Mouse (Mus musculus): ENCODE results near the gene Alkbh2. TPM values are rescaled to one million over a fixed set of nuclear protein-coding genes. Genes with fewer than 3 reads are reported as not detected.
A peak's percentile ranks its signal among the peaks of the same experiment; 100 is the strongest.

Alkbh2 gene
- total RNA-seq, 2 experiments from 2014 or later: 9.6 to 13.4 TPM

DNA sequence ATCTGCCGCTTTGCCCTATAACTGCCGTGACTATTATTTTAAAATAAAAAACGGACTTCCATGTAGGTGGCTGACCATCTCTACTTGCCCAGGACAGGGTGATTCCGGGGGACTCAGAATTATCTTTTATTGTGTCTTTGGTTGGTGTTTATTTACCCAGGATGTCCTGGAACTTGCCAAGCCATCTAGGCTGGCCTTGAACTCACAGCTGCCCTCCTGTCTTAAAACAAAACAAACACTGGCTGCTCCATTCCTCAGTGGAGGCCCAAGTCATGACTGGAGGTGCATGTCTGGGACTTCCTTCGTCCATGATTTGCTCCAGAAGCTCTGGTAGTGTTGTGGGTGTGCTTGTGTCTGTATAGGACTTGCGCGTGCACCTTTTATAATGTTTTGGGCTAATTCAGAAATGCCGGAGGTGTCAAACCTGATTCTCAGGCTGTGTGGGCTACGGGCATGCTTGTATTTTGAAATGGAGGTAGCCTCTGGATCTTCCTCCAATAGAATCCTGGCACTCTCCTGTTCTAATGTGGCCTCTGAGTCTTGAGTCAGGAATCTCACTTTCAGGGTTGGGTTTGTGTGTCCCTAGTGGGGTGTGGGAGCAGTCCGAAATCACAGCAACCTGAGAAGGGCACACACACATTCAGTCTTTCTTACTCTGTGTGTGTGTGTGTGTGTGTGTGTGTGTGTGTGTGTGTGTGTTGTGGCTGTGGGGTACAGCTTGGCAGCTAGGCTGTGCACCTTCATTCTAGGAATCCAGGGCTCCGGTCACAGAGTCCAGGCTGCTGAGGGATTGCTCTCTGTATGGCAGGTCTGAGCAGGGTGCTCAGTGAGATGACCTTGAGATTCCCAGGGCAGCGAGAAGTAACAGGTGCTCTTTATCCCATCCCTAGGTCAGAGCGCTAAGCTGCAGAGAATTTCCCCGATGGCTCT lies 19.3 kb upstream of the Alkbh2 start:
- ATAC-seq (replicated peaks; ENCODE audit: low FRiP score, low TSS enrichment, poor library complexity, severe bottlenecking): no peak

DNA sequence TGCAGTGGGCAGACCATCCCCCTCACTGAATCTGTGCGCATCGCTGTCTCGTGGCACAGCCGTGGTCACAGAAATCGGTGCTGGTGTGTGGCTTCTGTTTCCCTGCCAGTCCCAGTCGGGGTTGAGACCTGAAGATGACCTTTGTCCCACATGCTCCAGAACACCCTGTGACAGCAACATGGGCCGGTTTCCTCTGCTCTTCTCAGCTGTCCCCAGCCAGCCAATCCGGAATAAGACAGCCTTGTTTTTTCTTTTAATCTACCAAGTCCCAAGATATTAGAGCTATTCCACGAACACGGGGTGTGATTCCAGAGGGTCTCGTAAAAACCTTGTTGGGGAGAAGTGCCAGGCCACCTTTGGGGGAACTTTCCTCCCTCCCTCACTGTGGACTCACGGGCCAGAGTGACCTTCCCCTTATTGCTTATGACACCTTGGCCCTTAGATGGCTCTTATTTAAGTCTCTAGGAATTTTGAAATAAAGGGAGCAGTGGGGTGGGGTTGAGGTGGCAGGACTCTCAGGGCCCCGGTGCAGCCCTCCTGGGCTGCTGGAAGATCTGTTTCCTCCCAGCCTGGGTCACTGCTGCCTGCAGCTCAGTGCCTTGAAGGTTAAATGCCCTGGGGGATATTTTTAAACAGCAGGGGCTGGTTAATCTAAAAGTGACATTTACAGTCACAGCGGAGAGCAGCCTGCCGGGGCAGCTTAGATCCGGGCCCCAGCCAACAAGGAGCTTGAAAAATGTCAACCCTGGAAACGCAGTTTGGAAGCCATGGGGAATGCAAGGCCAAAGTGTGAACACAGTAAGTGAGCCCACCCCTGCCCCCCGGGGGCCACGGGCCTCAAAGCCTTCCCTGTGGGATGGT lies 18.2 kb upstream of the Alkbh2 start, which contains the start of gene Acacb:
Gene Acacb (plus strand): TSS at position 508 of the 861 bp plus-strand sequence.
- no peak for ATAC-seq (replicated peaks; ENCODE audit: low FRiP score, low TSS enrichment, poor library complexity, severe bottlenecking)

DNA sequence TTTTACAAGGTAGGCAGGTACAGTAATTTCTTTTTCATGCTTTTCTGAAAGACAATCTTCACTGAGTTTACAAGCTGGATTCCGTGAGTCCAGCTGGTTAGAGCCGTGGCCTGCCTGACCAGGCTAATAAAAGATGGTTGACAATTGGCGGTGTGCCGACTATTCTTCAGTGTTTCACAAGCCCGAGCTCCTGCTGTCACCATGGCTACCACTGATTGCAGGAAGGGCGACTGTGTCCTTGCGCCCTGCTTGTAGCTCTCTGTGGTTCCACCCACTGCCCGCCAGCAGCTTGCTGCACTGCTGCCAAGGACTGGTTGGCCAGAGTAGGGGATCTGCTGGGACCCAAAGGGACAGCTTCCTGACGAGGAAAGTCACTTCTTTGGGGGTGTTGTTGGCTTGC lies 11.2 kb upstream of the Alkbh2 start:
- ATAC-seq (replicated peaks; ENCODE audit: low FRiP score, low TSS enrichment, poor library complexity, severe bottlenecking): no peak

DNA sequence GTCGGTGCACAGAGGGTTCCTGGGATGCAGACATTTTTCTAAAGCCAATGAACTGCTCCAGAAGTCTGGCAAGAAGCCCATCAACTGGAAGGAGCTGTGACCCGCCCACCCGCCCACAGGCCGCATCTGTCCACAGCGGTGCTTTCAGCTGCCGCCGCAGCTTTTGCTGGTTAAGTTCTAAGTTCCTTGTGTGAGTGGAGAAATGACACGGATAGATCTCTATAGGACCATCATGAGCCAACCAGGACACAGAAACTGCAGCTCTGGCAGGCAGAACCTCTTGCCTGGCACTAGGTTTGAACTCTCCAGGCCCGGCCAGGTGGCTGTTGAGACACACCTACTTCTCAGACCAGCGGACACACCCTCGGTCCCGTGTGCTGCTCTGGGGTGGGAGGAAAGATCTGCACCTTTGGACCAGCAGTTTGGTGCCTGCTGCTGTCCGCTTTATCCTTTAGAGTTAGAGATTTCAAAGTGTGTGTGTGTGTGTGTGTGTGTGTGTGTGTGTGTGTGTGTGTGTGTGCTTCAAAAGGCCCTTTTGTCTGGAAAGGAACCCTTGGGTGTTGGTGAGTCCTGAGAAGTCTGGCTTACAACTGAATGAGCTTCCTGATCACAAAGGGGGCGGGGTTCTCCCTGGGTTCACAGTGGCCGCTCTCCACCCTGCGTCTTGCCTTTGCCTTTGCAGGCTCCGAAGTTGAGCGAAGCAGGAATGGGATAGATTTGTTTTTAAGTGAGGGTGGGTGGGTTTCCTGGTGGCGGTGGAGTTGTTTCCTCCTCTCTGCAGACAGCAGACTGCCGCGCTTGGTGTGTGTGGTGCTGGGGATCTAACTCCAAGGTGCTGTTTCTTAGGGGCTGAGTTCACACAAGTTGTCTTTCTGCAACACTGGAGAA lies 10.5 kb upstream of the Alkbh2 start:
- no peak for ATAC-seq (replicated peaks; ENCODE audit: low FRiP score, low TSS enrichment, poor library complexity, severe bottlenecking)

DNA sequence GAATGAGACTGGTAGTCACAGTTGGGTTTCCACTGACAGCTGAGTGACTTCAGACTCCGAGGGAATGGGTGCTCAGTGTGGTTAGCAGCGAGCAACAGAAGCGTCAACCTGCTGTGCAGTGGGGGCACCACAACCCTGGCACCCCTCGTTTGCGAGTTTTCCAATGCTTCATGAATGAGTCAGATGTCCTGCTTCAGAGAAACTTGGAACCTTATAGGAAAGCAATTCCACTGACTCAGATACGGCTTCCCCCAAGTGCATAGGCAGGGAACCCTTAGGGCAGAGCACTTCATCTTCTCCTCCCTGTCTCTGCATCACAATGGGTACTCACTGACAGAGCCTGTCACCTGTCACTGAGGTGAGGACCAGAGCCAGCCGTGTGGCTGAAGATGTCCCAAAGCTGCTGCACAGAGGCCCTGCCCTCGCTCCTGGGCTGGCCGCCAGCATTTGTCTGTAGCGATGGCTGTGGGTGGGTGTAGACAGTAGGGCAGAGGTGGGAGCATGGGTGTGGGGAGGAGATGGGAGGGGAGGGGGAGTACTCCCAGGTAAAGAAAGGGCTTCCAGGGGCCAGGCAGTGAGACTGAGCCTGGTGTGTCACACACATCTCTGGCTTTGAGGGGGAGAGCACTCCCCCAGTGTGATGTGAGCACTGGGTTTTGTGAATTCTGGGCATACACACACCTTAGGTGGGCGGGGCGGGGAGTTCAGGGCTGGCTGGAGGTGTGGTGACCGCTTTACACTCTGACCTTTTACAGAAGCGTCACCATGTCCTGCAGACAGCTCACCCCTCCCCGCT lies 9.7 kb upstream of the Alkbh2 start:
- ATAC-seq (replicated peaks; ENCODE audit: low FRiP score, low TSS enrichment, poor library complexity, severe bottlenecking): no peak

DNA sequence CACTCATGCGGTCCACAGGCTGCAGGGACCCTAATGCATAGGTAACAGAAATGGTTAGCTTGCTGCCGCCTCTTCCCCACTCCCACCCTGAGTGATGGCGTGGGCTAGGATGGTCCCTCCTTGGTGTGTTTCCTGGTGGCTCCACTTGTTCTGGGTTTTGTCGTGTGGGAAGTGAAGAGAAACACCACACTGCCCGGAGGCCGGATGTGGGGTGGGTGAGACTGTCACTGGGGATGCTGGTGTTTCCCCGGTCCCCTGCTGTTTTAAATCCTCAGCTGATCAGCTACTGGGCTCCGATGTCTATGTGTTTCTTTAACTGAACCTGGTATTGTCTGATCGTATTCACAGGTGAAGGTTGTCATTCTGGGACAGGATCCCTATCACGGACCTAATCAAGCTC lies 7.5 kb upstream of the Alkbh2 start:
- no peak for ATAC-seq (replicated peaks; ENCODE audit: low FRiP score, low TSS enrichment, poor library complexity, severe bottlenecking)

DNA sequence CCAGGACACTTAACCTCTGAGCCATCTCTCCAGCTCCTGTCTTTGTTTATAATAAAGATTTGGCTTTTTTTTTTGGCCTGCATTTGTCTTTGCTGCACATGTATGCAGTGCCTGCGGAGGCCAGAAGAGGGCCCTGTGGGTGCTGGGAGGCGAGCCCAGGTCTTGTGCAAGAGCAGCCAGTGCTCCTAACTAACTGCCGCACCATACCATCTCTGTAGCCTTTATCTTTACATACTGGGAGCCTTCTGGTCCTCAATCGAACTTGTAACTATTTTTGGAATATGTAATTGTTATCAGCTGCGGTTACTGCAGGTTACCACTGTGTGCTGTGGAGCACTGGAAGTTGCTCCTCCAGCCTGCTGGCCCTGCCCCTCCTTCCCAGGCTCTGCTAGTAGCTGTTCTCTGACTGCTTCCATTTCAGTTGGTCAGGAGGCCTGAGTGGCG lies 6.1 kb upstream of the Alkbh2 start:
- ATAC-seq (replicated peaks; ENCODE audit: low FRiP score, low TSS enrichment, poor library complexity, severe bottlenecking): peak; percentile 82

DNA sequence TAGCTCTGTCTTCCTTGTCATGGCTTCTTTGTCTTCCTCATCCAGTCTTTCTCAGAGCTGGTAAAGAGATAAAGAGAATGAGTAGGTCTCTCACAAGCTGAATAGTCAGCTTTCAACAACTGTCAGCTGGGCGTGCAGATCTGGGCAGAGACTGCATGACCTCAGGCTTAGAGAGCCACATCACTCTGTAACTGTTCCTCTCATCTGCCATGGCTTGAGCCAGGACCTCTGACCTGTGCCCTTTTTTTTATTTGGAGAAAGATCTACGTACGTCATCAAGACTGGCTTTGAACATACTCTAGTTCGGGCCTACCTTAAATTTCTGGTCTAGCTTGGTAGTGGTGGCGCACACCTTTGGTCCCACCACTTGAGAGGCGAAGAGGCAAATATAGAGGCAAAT lies 4.8 kb upstream of the Alkbh2 start:
- ATAC-seq (replicated peaks; ENCODE audit: low FRiP score, low TSS enrichment, poor library complexity, severe bottlenecking): no peak

DNA sequence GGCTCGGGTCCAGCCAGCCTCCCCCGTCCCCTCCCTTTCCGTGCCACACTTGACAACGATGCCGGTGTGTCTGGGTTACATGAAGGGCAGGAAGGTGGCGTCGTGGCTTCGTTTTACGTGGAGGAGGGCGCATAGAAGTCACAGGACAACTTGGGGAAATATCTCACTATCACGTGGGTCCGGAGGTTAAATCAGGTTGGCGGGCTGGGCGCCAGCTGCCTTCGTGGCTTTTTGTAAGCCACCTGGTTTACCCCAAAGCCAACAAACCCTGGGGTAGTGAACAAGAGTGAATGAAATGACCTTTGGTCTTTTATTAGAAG lies 3.5 kb upstream of the Alkbh2 start:
- ATAC-seq (replicated peaks; ENCODE audit: low FRiP score, low TSS enrichment, poor library complexity, severe bottlenecking): no peak

DNA sequence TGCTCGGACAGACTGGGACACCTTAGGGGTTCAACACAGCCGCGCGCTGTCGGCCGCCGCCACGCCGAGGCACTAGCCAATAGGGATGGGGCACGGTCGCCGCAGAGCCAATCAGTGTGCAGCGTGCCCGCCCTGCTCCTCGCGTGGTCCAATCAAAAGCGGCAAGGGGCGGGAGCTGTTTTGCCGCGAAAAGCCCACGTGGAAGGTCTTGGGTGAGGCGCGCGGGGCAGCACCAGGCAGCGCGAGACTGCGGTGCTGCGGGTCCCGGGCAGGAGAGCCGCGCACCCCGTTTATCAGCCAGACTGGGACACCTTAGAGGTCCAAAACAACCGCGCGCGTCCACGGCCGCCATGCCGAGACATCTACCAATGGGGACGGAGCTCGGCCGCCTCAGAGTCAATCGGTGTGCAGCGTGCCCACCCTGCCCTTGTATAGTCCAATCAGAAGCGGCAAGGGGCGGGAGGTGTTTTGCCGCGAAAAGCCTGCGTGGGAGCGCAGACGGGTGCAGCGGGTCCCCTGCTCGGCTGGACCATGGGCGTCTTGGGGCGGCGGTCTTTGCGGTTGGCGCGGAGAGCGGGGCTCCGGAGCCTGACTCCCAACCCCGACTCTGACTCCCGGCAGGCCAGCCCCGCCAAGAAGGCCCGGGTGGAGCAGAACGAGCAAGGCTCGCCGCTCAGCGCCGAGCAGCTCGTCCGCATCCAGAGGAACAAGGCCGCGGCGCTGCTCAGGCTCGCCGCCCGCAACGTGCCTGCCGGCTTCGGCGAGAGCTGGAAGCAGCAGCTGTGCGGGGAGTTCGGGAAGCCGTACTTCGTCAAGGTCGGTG lies 2.9 kb upstream of the Alkbh2 start:
- ATAC-seq (replicated peaks; ENCODE audit: low FRiP score, low TSS enrichment, poor library complexity, severe bottlenecking): peak; percentile 74

DNA sequence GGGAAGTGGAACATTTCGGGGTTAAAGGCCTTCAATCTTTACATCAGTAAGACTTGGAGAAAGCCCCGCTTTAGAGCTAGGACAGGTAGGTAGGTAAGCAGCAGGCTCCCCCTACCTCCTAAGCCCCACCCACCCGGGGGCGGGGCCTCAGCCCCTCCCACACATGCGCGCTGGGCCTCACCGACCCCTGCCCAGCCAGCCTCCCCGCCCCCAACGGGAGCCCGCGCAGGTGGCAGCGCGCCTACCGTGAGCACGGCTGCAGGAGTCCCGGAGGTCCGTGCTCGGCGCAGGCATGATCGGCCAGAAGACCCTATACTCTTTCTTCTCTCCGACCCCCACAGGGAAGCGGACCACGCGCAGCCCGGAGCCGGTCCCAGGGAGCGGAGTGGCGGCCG lies 2.2 kb upstream of the Alkbh2 start, which contains the start of gene Ung:
Gene Ung (plus strand): TSS at position 176 of the 395 bp plus-strand sequence.
- no peak for ATAC-seq (replicated peaks; ENCODE audit: low FRiP score, low TSS enrichment, poor library complexity, severe bottlenecking)

DNA sequence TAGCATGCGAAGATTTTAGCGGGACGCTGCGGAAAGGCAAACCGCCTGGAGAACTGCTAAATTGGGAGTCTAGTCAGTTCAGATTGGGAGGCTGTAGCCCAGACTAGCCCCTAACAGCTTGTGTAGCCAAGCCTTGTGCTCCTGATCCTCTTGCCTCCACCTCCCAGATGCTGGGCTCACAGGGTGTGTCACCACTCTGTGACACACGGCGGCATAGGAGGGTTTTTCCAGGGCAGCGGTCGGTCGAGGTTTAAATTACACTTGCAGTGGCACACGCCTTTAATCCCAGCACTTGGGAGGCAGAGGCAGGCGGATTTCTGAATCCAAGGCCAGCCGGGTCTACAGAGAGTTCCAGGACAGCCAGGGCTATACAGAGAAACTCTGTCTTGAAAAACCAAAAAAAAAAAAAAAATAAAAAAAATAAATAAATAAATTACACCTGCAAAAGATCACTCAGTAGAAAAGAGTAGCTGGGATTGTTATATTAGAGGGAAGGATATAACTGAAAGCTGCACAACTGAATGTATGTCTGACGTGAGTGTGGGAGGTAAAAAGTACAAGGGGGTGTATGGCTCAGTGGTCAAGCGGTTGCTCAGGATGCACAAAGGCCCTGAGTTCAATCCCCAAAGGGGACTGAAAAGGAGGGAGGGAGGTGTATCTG lies 1.7 kb upstream of the Alkbh2 start:
- no peak for ATAC-seq (replicated peaks; ENCODE audit: low FRiP score, low TSS enrichment, poor library complexity, severe bottlenecking)

DNA sequence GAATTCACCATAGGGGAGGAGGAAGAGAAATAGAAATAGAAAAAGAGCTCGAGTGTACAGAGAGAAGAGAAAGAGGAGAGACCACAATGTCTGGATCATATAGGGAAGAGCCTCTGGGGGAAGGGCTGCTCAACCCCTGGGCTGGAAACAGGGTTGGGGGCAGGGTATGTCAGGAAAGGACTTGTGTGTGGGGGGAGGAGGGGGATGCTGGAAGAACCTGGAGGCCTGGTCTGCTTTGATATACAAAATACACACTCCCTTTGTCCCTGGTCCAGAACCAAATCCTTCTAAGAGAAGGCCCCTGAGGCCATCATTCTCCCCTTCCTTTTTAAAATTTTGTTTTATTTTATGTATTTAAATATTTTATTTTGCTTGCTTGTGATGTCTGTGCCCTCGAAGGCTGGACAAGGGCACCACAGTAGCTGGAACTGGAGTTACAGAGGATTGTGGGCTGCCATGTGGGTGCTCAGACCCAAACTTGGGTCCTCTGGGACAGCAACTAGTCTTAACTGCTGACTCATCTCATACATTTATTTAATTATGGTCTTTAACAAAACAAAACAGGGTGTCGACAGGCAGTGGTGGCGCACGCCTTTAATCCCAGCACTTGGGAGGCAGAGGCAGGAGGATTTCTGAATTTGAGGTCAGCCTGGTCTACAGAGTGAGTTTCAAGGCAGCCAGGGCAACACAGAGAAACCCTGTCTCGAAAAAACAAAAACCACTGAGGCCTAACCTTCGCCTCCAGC lies 1.3 kb downstream of the Alkbh2 start:
- no peak for ATAC-seq (replicated peaks; ENCODE audit: low FRiP score, low TSS enrichment, poor library complexity, severe bottlenecking)

DNA sequence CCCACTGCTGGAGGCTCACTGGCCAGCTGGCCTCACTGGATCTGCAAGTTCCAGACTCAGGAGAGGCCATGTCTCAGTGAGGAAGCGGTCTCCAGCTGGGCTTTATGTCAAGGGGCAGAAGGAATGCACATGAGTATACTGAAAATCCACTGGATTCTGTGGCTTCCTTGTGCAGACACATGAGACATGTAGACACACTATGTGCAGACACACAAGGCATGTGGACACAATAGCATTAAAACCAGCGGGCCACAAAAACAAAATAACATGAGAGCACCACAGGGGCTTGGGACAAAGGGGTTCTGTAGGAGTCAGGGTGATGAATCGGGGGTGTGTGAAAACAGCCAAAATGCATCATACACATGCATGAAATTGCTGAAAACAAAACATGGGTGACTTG lies 2.0 kb downstream of the Alkbh2 start:
- ATAC-seq (replicated peaks; ENCODE audit: low FRiP score, low TSS enrichment, poor library complexity, severe bottlenecking): no peak

DNA sequence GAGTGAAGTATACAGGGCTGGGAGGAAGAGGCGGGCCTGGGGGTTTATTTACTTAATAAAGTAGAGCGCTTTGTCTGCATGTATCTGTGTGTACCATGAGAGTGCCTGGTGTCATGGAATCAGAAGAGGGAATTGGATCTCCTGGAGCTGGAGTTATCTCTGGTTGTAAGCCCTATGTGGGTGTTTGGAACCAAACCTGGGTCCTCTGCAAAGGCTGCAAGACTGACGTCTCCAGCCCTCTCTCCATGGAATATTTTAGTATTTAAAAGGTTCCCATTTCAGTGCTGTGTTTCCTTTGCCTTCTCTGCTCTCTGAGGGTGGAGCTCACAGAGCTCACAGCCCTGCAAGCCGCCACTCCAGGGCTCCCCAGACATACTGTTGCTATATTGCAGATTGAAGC lies 8.2 kb downstream of the Alkbh2 start:
- ATAC-seq (replicated peaks; ENCODE audit: low FRiP score, low TSS enrichment, poor library complexity, severe bottlenecking): no peak

DNA sequence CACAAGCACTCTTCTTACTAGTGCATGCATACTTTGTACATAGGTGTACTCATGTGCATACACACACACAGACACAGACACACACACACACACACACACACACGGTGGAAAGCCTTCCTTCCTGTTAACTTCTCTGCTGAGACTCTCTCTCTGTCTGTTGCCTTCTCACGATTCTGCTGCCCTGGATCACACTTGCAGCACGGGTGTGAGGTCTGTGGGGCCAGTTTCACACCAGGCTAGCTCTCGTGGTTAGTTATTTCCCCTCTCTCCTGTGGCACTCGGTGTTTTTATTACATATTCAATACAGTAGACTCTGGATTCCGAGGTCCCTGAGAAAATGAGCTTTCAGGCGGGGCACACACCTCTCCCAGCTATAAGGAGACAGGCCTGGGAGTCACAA lies 11.4 kb downstream of the Alkbh2 start:
- no peak for ATAC-seq (replicated peaks; ENCODE audit: low FRiP score, low TSS enrichment, poor library complexity, severe bottlenecking)

DNA sequence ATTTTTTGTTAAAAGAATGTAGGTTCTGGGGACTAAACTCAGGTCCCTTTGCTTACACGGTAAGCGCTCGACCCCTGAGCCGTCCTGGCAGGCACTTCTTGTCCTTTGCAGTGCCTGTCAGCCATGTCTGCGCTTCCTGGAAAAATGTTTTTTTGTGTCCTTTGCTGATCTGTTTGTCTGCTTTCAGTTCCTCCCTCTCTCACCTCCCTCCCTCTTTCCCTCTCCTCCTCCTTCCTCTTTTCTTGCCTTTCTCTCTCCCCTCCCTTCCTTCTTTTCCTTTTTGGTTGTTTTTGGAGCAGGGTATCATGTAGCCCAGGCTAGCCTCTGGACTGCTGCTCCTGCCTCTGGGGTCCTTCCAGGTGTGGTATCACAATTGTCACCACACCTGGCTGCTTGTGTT lies 13.0 kb downstream of the Alkbh2 start:
- ATAC-seq (replicated peaks; ENCODE audit: low FRiP score, low TSS enrichment, poor library complexity, severe bottlenecking): no peak
